ENCODE assay signal across 13 mouse cellular contexts in genomic region chr2:12034323-12034585, GRCm38 (mm10).
DNase-seq lines count a peak whose midpoint lies in the region; ATAC-seq lines count a peak whose summit lies in the region.
"Had no signal": no experiment of that assay in that cellular context is flagged by ENCODE, and none has a peak within 500 bp of the region (broad histone marks: within the 10 kb centered on the region; RNA-seq: fewer than 3 reads in every experiment).

No protein-coding gene starts in this region.

- no peaks in the 10 kb centered on the region for H3K9me3 ChIP-seq in embryonic facial prominence, embryonic 12.5 days
- H3K9me3 ChIP-seq in embryonic facial prominence, embryonic 10.5 days: no peaks in the 10 kb centered on the region
- no peaks in the 10 kb centered on the region for H3K9me3 ChIP-seq in kidney, embryonic 14.5 days (ENCODE audit: control insufficient read depth, low read length)
- H3K9me3 ChIP-seq in lung, embryonic 15.5 days: no peaks in the 10 kb centered on the region
- H3K9me3 ChIP-seq: hindbrain, embryonic 15.5 days; limb, embryonic 12.5 days; midbrain, embryonic 12.5 days had no signal

- peak overlapping the region; percentile 19 for H3K4me2 ChIP-seq in embryonic facial prominence, embryonic 12.5 days (replicated peaks)
- no peak overlapping the region for H3K4me2 ChIP-seq in kidney, embryonic 14.5 days (replicated peaks; ENCODE audit: low read depth, low read length)
- H3K4me2 ChIP-seq in lung, embryonic 15.5 days: no peak overlapping the region
- H3K4me2 ChIP-seq: limb, embryonic 12.5 days; midbrain, embryonic 12.5 days had no signal

- H3K36me3 ChIP-seq in embryonic facial prominence, embryonic 12.5 days: no peaks in the 10 kb centered on the region
- H3K36me3 ChIP-seq in embryonic facial prominence, embryonic 10.5 days (replicated peaks): no peaks in the 10 kb centered on the region
- H3K36me3 ChIP-seq in kidney, embryonic 14.5 days (ENCODE audit: control insufficient read depth, insufficient read depth, low read length): no peaks in the 10 kb centered on the region
- no peaks in the 10 kb centered on the region for H3K36me3 ChIP-seq in lung, embryonic 15.5 days
- H3K36me3 ChIP-seq: hindbrain, embryonic 15.5 days; limb, embryonic 12.5 days; midbrain, embryonic 12.5 days had no signal

- ATAC-seq in embryonic facial prominence, embryonic 12.5 days (ENCODE audit: insufficient number of reproducible peaks, insufficient read depth, low FRiP score, low TSS enrichment): 0 out of 2 replicates have a peak, but pooled peaks have one; percentile 56
- ATAC-seq in kidney, embryonic 14.5 days (ENCODE audit: low FRiP score, low TSS enrichment): no peak
- no peak for ATAC-seq in lung, embryonic 15.5 days (ENCODE audit: borderline replicate concordance, extremely low read depth, low FRiP score, low TSS enrichment)
- no peak for ATAC-seq in megakaryocyte, adult 5-6 weeks (ENCODE audit: poor library complexity, severe bottlenecking)
- ATAC-seq in frontal cortex, adult (ENCODE audit: low TSS enrichment): no peak
- ATAC-seq: forebrain, embryonic 14.5 days had no signal

- H3K27ac ChIP-seq in embryonic facial prominence, embryonic 12.5 days: no peak overlapping the region
- no peak overlapping the region for H3K27ac ChIP-seq in embryonic facial prominence, embryonic 10.5 days (replicated peaks)
- peak overlapping the region; percentile 10; the same call in 1 of the 2 replicates for H3K27ac ChIP-seq in kidney, embryonic 14.5 days (ENCODE audit: low read depth, low read length)
- peak overlapping the region; percentile 72 for H3K27ac ChIP-seq in lung, embryonic 15.5 days
- H3K27ac ChIP-seq: hindbrain, embryonic 15.5 days; midbrain, embryonic 12.5 days had no signal

- H3K4me1 ChIP-seq in embryonic facial prominence, embryonic 12.5 days: peaks cover 6% of the 10 kb centered on the region; the same call in 1 of the 2 replicates
- H3K4me1 ChIP-seq in embryonic facial prominence, embryonic 10.5 days: peaks cover 7% of the 10 kb centered on the region
- H3K4me1 ChIP-seq in kidney, embryonic 14.5 days (ENCODE audit: control insufficient read depth, insufficient read depth, low read length): no peaks in the 10 kb centered on the region
- peaks cover 14% of the 10 kb centered on the region for H3K4me1 ChIP-seq in lung, embryonic 15.5 days
- H3K4me1 ChIP-seq: hindbrain, embryonic 15.5 days; midbrain, embryonic 12.5 days had no signal

- no peak for DNase-seq in embryonic facial prominence, embryonic 10.5 days (ENCODE audit: low spot score)
- no peak for DNase-seq in kidney, adult 18-20 months
- DNase-seq in lung, postnatal 14 days: no peak
- DNase-seq: cerebellum, adult 2 months had no signal

- no peaks in the 10 kb centered on the region for H3K27me3 ChIP-seq in embryonic facial prominence, embryonic 12.5 days
- H3K27me3 ChIP-seq in embryonic facial prominence, embryonic 10.5 days (replicated peaks; ENCODE audit: low read depth, poor library complexity, severe bottlenecking): no peaks in the 10 kb centered on the region
- H3K27me3 ChIP-seq in kidney, embryonic 14.5 days (ENCODE audit: control insufficient read depth, insufficient read depth, low read length): no peaks in the 10 kb centered on the region
- H3K27me3 ChIP-seq in lung, embryonic 15.5 days: no peaks in the 10 kb centered on the region
- H3K27me3 ChIP-seq: hindbrain, embryonic 15.5 days; limb, embryonic 12.5 days; midbrain, embryonic 12.5 days had no signal

- H3K9ac ChIP-seq in embryonic facial prominence, embryonic 12.5 days: no peak overlapping the region
- no peak overlapping the region for H3K9ac ChIP-seq in kidney, embryonic 14.5 days (ENCODE audit: low read depth, low read length)
- H3K9ac ChIP-seq in lung, embryonic 15.5 days: no peak overlapping the region
- H3K9ac ChIP-seq: hindbrain, embryonic 15.5 days; limb, embryonic 12.5 days; midbrain, embryonic 12.5 days had no signal

- H3K4me3 ChIP-seq in embryonic facial prominence, embryonic 12.5 days: no peak overlapping the region
- H3K4me3 ChIP-seq in embryonic facial prominence, embryonic 10.5 days: no peak overlapping the region
- no peak overlapping the region for H3K4me3 ChIP-seq in kidney, embryonic 14.5 days (ENCODE audit: low read length)
- no peak overlapping the region for H3K4me3 ChIP-seq in lung, embryonic 15.5 days
- H3K4me3 ChIP-seq: hindbrain, embryonic 15.5 days; limb, embryonic 12.5 days; midbrain, embryonic 12.5 days had no signal

- 39% methylated on average over 8 of the region's 8 CpGs for WGBS in embryonic facial prominence, embryonic 12.5 days
- WGBS in embryonic facial prominence, embryonic 10.5 days: 69% methylated on average over 8 of the region's 8 CpGs
- WGBS in kidney, embryonic 14.5 days: 81% methylated on average over 8 of the region's 8 CpGs
- WGBS in lung, embryonic 15.5 days: 55% methylated on average over 8 of the region's 8 CpGs

Comparison
In these comparisons a context has a peak if more than half of its experiments do, and no peak if none do; other contexts are left out.
1. H3K27ac ChIP-seq: peak in kidney, embryonic 14.5 days (single experiment) and lung, embryonic 15.5 days (single experiment); none in embryonic facial prominence, embryonic 12.5 days (single experiment) and embryonic facial prominence, embryonic 10.5 days (single experiment).